Mouse (Mus musculus) bone marrow, adult 2 months (tissue): Measurements from ENCODE around the gene Jarid2. TPM values are rescaled to one million over a fixed set of nuclear protein-coding genes. Genes with fewer than 3 reads are reported as not detected.
"Not testable (repeated sequence)": the region's sequence is repeated elsewhere in the genome, so short reads cannot be mapped to it uniquely, and the experiment has no call there.

Experiments used
- H3K27ac ChIP-seq: fragments of 200-500 bp; 2 replicates; pipeline ENCODE4 v1.5.1; 2012; ENCODE audit warnings: low read depth, mild to moderate bottlenecking, control low read depth, inconsistent platforms, low read length; ENCODE audit not compliant: control insufficient read depth, poor library complexity, insufficient read depth
- H3K4me1 ChIP-seq: fragments of 200-500 bp; 2 replicates; pipeline ENCODE4 v1.6.1; 2011; ENCODE audit warnings: low read length; ENCODE audit not compliant: control insufficient read depth, insufficient read depth
- H3K4me3 ChIP-seq: fragments of 200-500 bp; replicated peaks from 2 replicates; pipeline ENCODE3; 2011; ENCODE audit warnings: mild to moderate bottlenecking, low read depth, low read length, control low read depth; ENCODE audit not compliant: control insufficient read depth
- CTCF ChIP-seq: fragments of 200-500 bp; IDR thresholded peaks from 2 replicates; pipeline ENCODE4 v1.5.1; 2011; ENCODE audit warnings: low read length, control low read depth; ENCODE audit not compliant: control insufficient read depth, insufficient read depth
- POLR2A ChIP-seq: fragments of 200-500 bp; IDR thresholded peaks from 2 replicates; pipeline ENCODE4 v1.6.1; 2011; ENCODE audit warnings: low read depth, mild to moderate bottlenecking, control low read depth, low read length, borderline replicate concordance; ENCODE audit not compliant: control insufficient read depth
- WGBS: fragments of 180-500 bp; shearing (Covaris S2); methylation state at CpG from one replicate; pipeline ENCODE4 v1.1.7; 2018; 5-methylcytosine and 5-hydroxymethylcytosine counted together
- polyA plus RNA-seq: library from polyadenylated mRNA; stranded (reverse); fragments of >200 nt; gene quantifications from 2 replicates; pipeline ENCODE4 v1.2.4, GENCODE M21; 2011; ENCODE audit warnings: low replicate concordance; ENCODE audit not compliant: missing spikeins, insufficient read depth, insufficient read length

Gene Jarid2
- polyA plus RNA-seq, 1 experiment, result 36.0 TPM

- Histone ChIP-seq H3K4me3 (no peak overlapping the region), H3K4me1 (peaks cover 1% of the 10 kb centered on the region; the same call in 1 of the 2 replicates), H3K27ac (no peak overlapping the region)
- TF ChIP-seq CTCF, result no peak
- TF ChIP-seq POLR2A, result no peak
- 89% methylated on average over 9 of the region's 9 CpGs for WGBS
Measured at GRCm38 (mm10) chr13:44717838-44718237, 11.4 kb upstream of the Jarid2 start.

- H3K4me1 ChIP-seq, H3K27ac ChIP-seq, H3K4me3 ChIP-seq: not testable (repeated sequence)
- WGBS, result 84% methylated on average over 5 of the region's 5 CpGs
Measured at GRCm38 (mm10) chr13:44718465-44718864, 10.8 kb upstream of the Jarid2 start.

GRCm38 (mm10) chr13:44720094-44720493, 9.2 kb upstream of the Jarid2 start:
- no peak overlapping the region for H3K4me3 ChIP-seq
- TF ChIP-seq POLR2A, result no peak
- H3K27ac ChIP-seq, result no peak overlapping the region
- peaks cover 1% of the 10 kb centered on the region; the same call in 1 of the 2 replicates for H3K4me1 ChIP-seq
- 67% methylated on average over 1 of the region's 1 CpGs for WGBS

GRCm38 (mm10) chr13:44721891-44722547, 7.3 kb upstream of the Jarid2 start:
- H3K4me1 ChIP-seq, result peaks cover 1% of the 10 kb centered on the region; the same call in 1 of the 2 replicates
- no peak for TF ChIP-seq CTCF
- no peak for TF ChIP-seq POLR2A
- no peak overlapping the region for H3K27ac ChIP-seq
- H3K4me3 ChIP-seq, result no peak overlapping the region
- WGBS, result 20% methylated on average over 5 of the region's 5 CpGs

- WGBS, result 84% methylated on average over 9 of the region's 9 CpGs
- not testable (repeated sequence) for H3K4me3 ChIP-seq, H3K4me1 ChIP-seq, H3K27ac ChIP-seq
Measured at GRCm38 (mm10) chr13:44723522-44723921, 5.8 kb upstream of the Jarid2 start.

GRCm38 (mm10) chr13:44728145-44728880, 961 bp upstream of the Jarid2 start:
- Histone ChIP-seq H3K4me1 (no peaks in the 10 kb centered on the region), H3K4me3 (no peak overlapping the region), H3K27ac (no peak overlapping the region)
- TF ChIP-seq CTCF (no peak), POLR2A (no peak)
- 73% methylated on average over 1 of the region's 1 CpGs for WGBS

- Histone ChIP-seq H3K4me1 (no peaks in the 10 kb centered on the region), H3K27ac (peak overlapping the region; percentile 98), H3K4me3 (peak overlapping the region; percentile 93)
- TF ChIP-seq POLR2A, result peak; percentile 35; the same call in 1 of the 2 replicates
- TF ChIP-seq CTCF, result no peak
- under 1% methylated on average over 79 of the region's 87 CpGs for WGBS
Measured at GRCm38 (mm10) chr13:44730146-44730864, 1.0 kb downstream of the Jarid2 start.

- TF ChIP-seq CTCF (no peak), POLR2A (peak; percentile 96)
- peak overlapping the region; percentile 93 for H3K4me3 ChIP-seq
- H3K4me1 ChIP-seq, result no peaks in the 10 kb centered on the region; the same call in 1 of the 2 replicates
- peak overlapping the region; percentile 98 for H3K27ac ChIP-seq
- WGBS, result under 1% methylated on average over 41 of the region's 41 CpGs
Measured at GRCm38 (mm10) chr13:44730939-44731551, 1.8 kb downstream of the Jarid2 start.
